Comparison of ENCODE assay signal across 27 mouse cellular contexts in the genomic region with DNA sequence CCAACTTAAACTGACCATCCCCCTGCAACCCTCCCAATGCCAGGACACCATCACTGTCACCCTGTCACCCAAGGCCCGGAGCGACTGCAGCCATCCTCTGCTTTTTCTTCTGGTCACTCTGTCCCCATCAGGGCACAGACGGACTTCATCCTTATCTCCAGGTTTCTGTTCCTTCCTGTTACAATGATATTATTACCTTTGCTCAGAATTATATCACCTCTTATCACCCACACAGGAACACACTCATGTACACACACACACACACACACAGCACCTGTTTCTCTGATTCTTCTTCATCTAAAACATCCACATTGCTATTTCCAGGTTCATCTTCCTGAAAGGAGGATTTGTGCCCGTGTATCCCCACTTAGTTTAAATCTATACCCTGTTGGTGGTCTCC. TPM values are rescaled to one million over a fixed set of nuclear protein-coding genes. Genes with fewer than 3 reads are reported as not detected.
"Had no signal": no experiment of that assay in that cellular context is flagged by ENCODE, and none has a peak within 500 bp of the region (broad histone marks: within the 10 kb centered on the region; RNA-seq: fewer than 3 reads in every experiment).

No protein-coding gene starts in this region.

- H3K9me3 ChIP-seq: heart, embryonic 13.5 days; heart, embryonic 15.5 days; hindbrain, embryonic 13.5 days; hindbrain, embryonic 15.5 days; kidney, embryonic 15.5 days; limb, embryonic 10.5 days; limb, embryonic 12.5 days; liver, embryonic 13.5 days; liver, embryonic 15.5 days had no signal

- DNase-seq: gastrocnemius, postnatal 25 days; heart, adult 2 months; heart, postnatal 14 days; heart, postnatal 36 days; kidney, adult 11 months; kidney, adult 2 months; kidney, adult 9 months; kidney, postnatal 10 days; kidney, postnatal 4 days; liver; liver, embryonic 13.5 days had no signal

- H3K4me1 ChIP-seq: heart, embryonic 13.5 days; heart, embryonic 15.5 days; hindbrain, embryonic 13.5 days; hindbrain, embryonic 15.5 days; kidney, embryonic 15.5 days; limb, embryonic 10.5 days; limb, embryonic 12.5 days; liver, embryonic 13.5 days; liver, embryonic 15.5 days had no signal

- H3K36me3 ChIP-seq: heart, embryonic 13.5 days; heart, embryonic 15.5 days; hindbrain, embryonic 13.5 days; hindbrain, embryonic 15.5 days; kidney, embryonic 15.5 days; limb, embryonic 10.5 days; limb, embryonic 12.5 days; liver, embryonic 13.5 days; liver, embryonic 15.5 days had no signal

- H3K9ac ChIP-seq: heart, embryonic 13.5 days; heart, embryonic 15.5 days; hindbrain, embryonic 13.5 days; hindbrain, embryonic 15.5 days; kidney, embryonic 15.5 days; limb, embryonic 12.5 days; liver, embryonic 13.5 days; liver, embryonic 15.5 days had no signal

- H3K4me2 ChIP-seq: heart, embryonic 11.5 days; heart, embryonic 13.5 days; heart, embryonic 15.5 days; hindbrain, embryonic 13.5 days; hindbrain, embryonic 15.5 days; kidney, embryonic 15.5 days; limb, embryonic 12.5 days; liver, embryonic 11.5 days; liver, embryonic 13.5 days; liver, embryonic 15.5 days had no signal

- H3K27ac ChIP-seq: heart, adult 2 months; heart, embryonic 13.5 days; heart, embryonic 15.5 days; hindbrain, embryonic 13.5 days; hindbrain, embryonic 15.5 days; hindbrain, postnatal 0 days; kidney, embryonic 15.5 days; layer of hippocampus, adult 2 months; left cerebral cortex, adult 2 months; limb, embryonic 10.5 days; limb, embryonic 12.5 days; liver, embryonic 13.5 days; liver, embryonic 15.5 days had no signal

- H3K4me3 ChIP-seq: heart, adult 2 months; heart, embryonic 13.5 days; heart, embryonic 15.5 days; hindbrain, embryonic 13.5 days; hindbrain, embryonic 15.5 days; kidney, embryonic 15.5 days; layer of hippocampus, adult 2 months; left cerebral cortex, adult 2 months; limb, embryonic 10.5 days; limb, embryonic 12.5 days; liver, embryonic 13.5 days; liver, embryonic 15.5 days had no signal

- H3K27me3 ChIP-seq: hindbrain, embryonic 13.5 days; hindbrain, embryonic 15.5 days; kidney, embryonic 15.5 days; liver, embryonic 13.5 days; liver, embryonic 15.5 days had no signal

- ATAC-seq: hindbrain, postnatal 0 days had no signal

RNA-seq across cellular contexts. Expression of a gene that starts 54.7 kb away (rescaled TPM):
- total RNA-seq: gastrocnemius, adult 8-10 months; gastrocnemius, postnatal 25 days; granulocyte monocyte progenitor cell, adult 5-6 weeks; heart, adult 2 months; heart, postnatal 36 days; hematopoietic stem cell, adult 5-6 weeks had no signal
- polyA plus RNA-seq: limb, embryonic 12.5 days; liver, embryonic 11.5 days; liver, embryonic 13.5 days; liver, embryonic 15.5 days had no signal
